Mouse (Mus musculus) skeletal muscle tissue, adult 2 months (tissue): Measurements from ENCODE around the gene Srebf1.

Source experiments
- DNase-seq: peaks from one replicate; pipeline ENCODE4 v3.0.0-alpha.2; 2012; ENCODE audit warnings: low read depth, low spot score

Gene Srebf1

DNA sequence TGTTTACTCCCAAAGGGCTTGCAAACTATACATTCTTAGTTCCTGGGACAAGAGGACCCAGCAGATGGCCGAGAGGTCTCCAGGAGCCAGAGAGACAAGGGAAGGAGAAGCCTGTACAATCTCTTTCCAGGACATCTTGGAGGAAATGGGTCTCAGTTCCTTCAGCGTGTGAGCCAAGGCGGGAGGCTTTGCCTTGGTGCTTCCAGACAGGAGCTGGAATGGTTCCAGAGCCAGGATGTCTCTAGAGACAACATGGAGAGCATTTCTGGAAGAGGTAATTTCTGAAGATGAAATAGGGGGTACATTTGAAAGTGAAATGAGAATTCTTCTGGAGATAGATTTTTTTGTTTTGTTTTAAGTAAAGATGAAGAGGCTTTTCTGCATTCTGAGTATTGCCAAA lies 71.7 kb downstream of the Srebf1 start:
- no peak for DNase-seq
